Mouse (Mus musculus): Measurements from ENCODE around the gene Plekhh3.

DNA sequence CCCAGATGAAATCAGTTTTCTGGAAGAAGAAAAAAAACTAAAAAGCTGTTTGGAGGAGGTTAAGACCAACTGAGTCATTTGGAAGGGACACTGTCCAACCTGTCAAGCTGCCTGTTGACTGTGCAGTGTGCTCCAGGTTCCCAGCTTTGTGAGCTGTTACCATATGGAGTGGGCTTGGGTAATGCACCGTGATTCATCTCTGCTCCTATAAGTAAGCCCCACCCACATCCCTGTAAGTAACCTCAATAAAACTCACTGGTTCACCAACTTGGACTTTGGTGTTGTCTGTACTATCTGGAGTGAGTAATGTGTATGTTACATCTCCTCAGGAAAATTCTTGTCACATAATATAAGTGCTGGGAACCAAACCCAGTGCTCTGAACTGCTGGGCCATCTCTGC, 18.3 kb downstream of the Plekhh3 start:
- TF ChIP-seq HCFC1 (IDR thresholded peaks at IDR 0.05; ENCODE audit: borderline replicate concordance, insufficient read depth, low read length) (no peak), ZC3H11A (IDR thresholded peaks at IDR 0.05; ENCODE audit: borderline replicate concordance, low read depth, low read length) (no peak), MAFK (IDR thresholded peaks at IDR 0.05; ENCODE audit: insufficient read depth, low read depth, low read length) (no peak), CHD2 (IDR thresholded peaks at IDR 0.05; ENCODE audit: low read depth, low read length) (no peak)

Measured in ES-E14 (cell line).